28 mouse cellular contexts compared by ENCODE assay signal in genomic region chr15:79749162-79749561, GRCm38 (mm10). TPM values are rescaled to one million over a fixed set of nuclear protein-coding genes. Genes with fewer than 3 reads are reported as not detected.
DNase-seq lines count a peak whose midpoint lies in the region; ATAC-seq and TF ChIP-seq lines count a peak whose summit lies in the region.
"Had no signal": no experiment of that assay in that cellular context is flagged by ENCODE, and none has a peak within 500 bp of the region (broad histone marks: within the 10 kb centered on the region; RNA-seq: fewer than 3 reads in every experiment).

No protein-coding gene starts in this region.

- no peak for TF ChIP-seq CTCF in liver, postnatal 0 days (IDR thresholded peaks at IDR 0.05; ENCODE audit: low read depth)

- H3K4me3 ChIP-seq in liver, embryonic 16.5 days (ENCODE audit: low read depth, low read length) = no peak overlapping the region
- no peak overlapping the region for H3K4me3 ChIP-seq in liver, postnatal 0 days (ENCODE audit: low read depth, low read length)
- H3K4me3 ChIP-seq: forebrain, embryonic 13.5 days; heart, embryonic 10.5 days; heart, embryonic 15.5 days; limb, embryonic 15.5 days; liver, embryonic 13.5 days; megakaryocyte, embryonic 14.5 days; midbrain, embryonic 13.5 days; neural tube, embryonic 15.5 days; stomach, embryonic 15.5 days had no signal

- no peak for TF ChIP-seq EP300 in liver, postnatal 0 days (IDR thresholded peaks at IDR 0.05; ENCODE audit: low read depth)

- ATAC-seq in liver, embryonic 16.5 days (ENCODE audit: low read depth) = 0 out of 2 replicates have a peak, but pooled peaks have one; percentile 12
- ATAC-seq in liver, postnatal 0 days = no peak
- 0 out of 2 replicates have a peak, but pooled peaks have one; percentile 9 for ATAC-seq in common myeloid progenitor, adult 5-6 weeks (replicated peaks; ENCODE audit: low read depth, poor library complexity, severe bottlenecking)
- ATAC-seq: forebrain, embryonic 13.5 days; hindbrain, embryonic 16.5 days; midbrain, embryonic 13.5 days had no signal

- no peaks in the 10 kb centered on the region for H3K9me3 ChIP-seq in liver, embryonic 16.5 days (replicated peaks; ENCODE audit: control insufficient read depth, low read length)
- H3K9me3 ChIP-seq in liver, postnatal 0 days (ENCODE audit: low read length) = no peaks in the 10 kb centered on the region
- H3K9me3 ChIP-seq: forebrain, embryonic 13.5 days; heart, embryonic 10.5 days; heart, embryonic 15.5 days; limb, embryonic 15.5 days; liver, embryonic 13.5 days; megakaryocyte, embryonic 14.5 days; midbrain, embryonic 13.5 days; neural tube, embryonic 15.5 days; stomach, embryonic 15.5 days had no signal

- H3K9ac ChIP-seq in liver, embryonic 16.5 days (ENCODE audit: low read depth, low read length) = no peak overlapping the region
- no peak overlapping the region for H3K9ac ChIP-seq in liver, postnatal 0 days (replicated peaks)
- H3K9ac ChIP-seq: forebrain, embryonic 13.5 days; heart, embryonic 15.5 days; limb, embryonic 15.5 days; liver, embryonic 13.5 days; lung, embryonic 14.5 days; midbrain, embryonic 13.5 days; neural tube, embryonic 15.5 days; stomach, embryonic 15.5 days had no signal

- DNase-seq in liver, postnatal 0 days = no peak
- peak; percentile 30 for DNase-seq in thymus, postnatal 14 days
- DNase-seq in thymus, postnatal 4 days = no peak
- DNase-seq in splenic B cell, adult 2 months (ENCODE audit: low read depth, low spot score) = peak; percentile 21
- DNase-seq in cerebellum, postnatal 25 days = no peak
- DNase-seq: adrenal gland, postnatal 25 days; B cell, adult 2 months; cerebellum, adult 2 months; cerebellum, postnatal 14 days; kidney, adult 2 months; kidney, postnatal 4 days; liver, embryonic 13.5 days; lung, embryonic 14.5 days; lung, postnatal 14 days; right cerebral cortex, postnatal 25 days; spleen, adult 18-20 months had no signal

- 53% methylated on average over 7 of the region's 7 CpGs for WGBS in liver, embryonic 16.5 days (ENCODE audit: insufficient replicate concordance)
- WGBS in liver, postnatal 0 days (ENCODE audit: insufficient replicate concordance) = 48% methylated on average over 7 of the region's 7 CpGs

- no peaks in the 10 kb centered on the region for H3K36me3 ChIP-seq in liver, embryonic 16.5 days (ENCODE audit: control insufficient read depth, insufficient read depth)
- H3K36me3 ChIP-seq in liver, postnatal 0 days (replicated peaks; ENCODE audit: insufficient read depth, low read length) = no peaks in the 10 kb centered on the region
- H3K36me3 ChIP-seq in splenic B cell, adult 2 months (ENCODE audit: control insufficient read depth, insufficient read depth, low read length, poor library complexity, severe bottlenecking) = no peaks in the 10 kb centered on the region; the same call in 1 of the 2 replicates
- H3K36me3 ChIP-seq: heart, embryonic 15.5 days; limb, embryonic 15.5 days; liver, embryonic 13.5 days; midbrain, embryonic 13.5 days; neural tube, embryonic 15.5 days; stomach, embryonic 15.5 days had no signal

- H3K4me1 ChIP-seq in liver, embryonic 16.5 days (ENCODE audit: control insufficient read depth, low read depth, low read length) = no peaks in the 10 kb centered on the region
- peaks cover 5% of the 10 kb centered on the region for H3K4me1 ChIP-seq in liver, postnatal 0 days (ENCODE audit: insufficient read depth)
- H3K4me1 ChIP-seq: forebrain, embryonic 13.5 days; stomach, embryonic 15.5 days had no signal

- H3K27me3 ChIP-seq in liver, embryonic 16.5 days (ENCODE audit: control insufficient read depth, insufficient read depth, low read depth, low read length) = no peaks in the 10 kb centered on the region
- no peaks in the 10 kb centered on the region for H3K27me3 ChIP-seq in liver, postnatal 0 days (ENCODE audit: insufficient read depth, low read length)
- H3K27me3 ChIP-seq in splenic B cell, adult 2 months (ENCODE audit: control insufficient read depth, insufficient read depth, low read length, poor library complexity, severe bottlenecking) = no peaks in the 10 kb centered on the region
- H3K27me3 ChIP-seq: forebrain, embryonic 13.5 days; heart, embryonic 15.5 days; limb, embryonic 15.5 days; liver, embryonic 13.5 days; midbrain, embryonic 13.5 days; neural tube, embryonic 15.5 days; stomach, embryonic 15.5 days had no signal

- H3K27ac ChIP-seq in liver, embryonic 16.5 days (ENCODE audit: low read length) = no peak overlapping the region
- no peak overlapping the region for H3K27ac ChIP-seq in liver, postnatal 0 days (ENCODE audit: low read depth)
- H3K27ac ChIP-seq: forebrain, embryonic 13.5 days; heart, embryonic 10.5 days; heart, embryonic 15.5 days; limb, embryonic 15.5 days; liver, embryonic 13.5 days; midbrain, embryonic 13.5 days; neural tube, embryonic 15.5 days; stomach, embryonic 15.5 days had no signal

- no peak overlapping the region for H3K4me2 ChIP-seq in liver, embryonic 16.5 days (ENCODE audit: low read depth, low read length)
- no peak overlapping the region for H3K4me2 ChIP-seq in liver, postnatal 0 days (ENCODE audit: low read depth, low read length)
- H3K4me2 ChIP-seq: forebrain, embryonic 13.5 days; heart, embryonic 15.5 days; limb, embryonic 15.5 days; liver, embryonic 13.5 days; lung, embryonic 14.5 days; midbrain, embryonic 13.5 days; neural tube, embryonic 15.5 days; stomach, embryonic 15.5 days had no signal

RNA-seq across cellular contexts. Expression of gene Sun2, which starts 6.8 kb away (rescaled TPM):
- 3.0 and 3.1 TPM in 2 replicates for polyA plus RNA-seq in liver, embryonic 16.5 days (2015; fragmentation: Nextera tagmentation; extraction: Ambion mirVana)
- polyA plus RNA-seq in liver, postnatal 0 days (2015; fragmentation: Nextera tagmentation; extraction: Ambion mirVana) = 3.3 and 4.2 TPM in 2 replicates
- total RNA-seq in common myeloid progenitor, adult 5-6 weeks (2017) = 53.7 and 73.2 TPM in 2 replicates

RNA-seq across cellular contexts. Expression of gene Dnal4, which starts 28.5 kb away (rescaled TPM):
- polyA plus RNA-seq in liver, embryonic 16.5 days (2015; fragmentation: Nextera tagmentation; extraction: Ambion mirVana) = 7.2 and 8.3 TPM in 2 replicates
- polyA plus RNA-seq in liver, postnatal 0 days (2015; fragmentation: Nextera tagmentation; extraction: Ambion mirVana) = 9.7 and 10.2 TPM in 2 replicates
- 16.0 and 18.0 TPM in 2 replicates for total RNA-seq in common myeloid progenitor, adult 5-6 weeks (2017)

RNA-seq across cellular contexts. Expression of gene Nptxr, which starts 55.4 kb away (rescaled TPM):
- 0.07 and 0.14 TPM in 2 replicates for polyA plus RNA-seq in liver, embryonic 16.5 days (2015; fragmentation: Nextera tagmentation; extraction: Ambion mirVana)
- polyA plus RNA-seq in liver, postnatal 0 days (2015; fragmentation: Nextera tagmentation; extraction: Ambion mirVana) = 0.09 and 0.13 TPM in 2 replicates
- 0.05 and 0.55 TPM in 2 replicates for total RNA-seq in common myeloid progenitor, adult 5-6 weeks (2017)
- total RNA-seq: monocyte, adult 5-6 weeks had no signal

RNA-seq across cellular contexts. Expression of gene Gtpbp1, which starts 58.5 kb away (rescaled TPM):
- polyA plus RNA-seq in liver, embryonic 16.5 days (2015; fragmentation: Nextera tagmentation; extraction: Ambion mirVana) = 26.2 and 28.5 TPM in 2 replicates
- polyA plus RNA-seq in liver, postnatal 0 days (2015; fragmentation: Nextera tagmentation; extraction: Ambion mirVana) = 14.8 and 16.8 TPM in 2 replicates
- total RNA-seq in common myeloid progenitor, adult 5-6 weeks (2017) = 55.1 and 66.9 TPM in 2 replicates

Comparison
In these comparisons a context has a peak if more than half of its experiments do, and no peak if none do; other contexts are left out.
1. DNase-seq: peak in thymus, postnatal 14 days (single experiment) and splenic B cell, adult 2 months (single experiment); none in liver, postnatal 0 days (single experiment), thymus, postnatal 4 days (single experiment) and cerebellum, postnatal 25 days (0 of 2).